Mouse (Mus musculus) neural tube, embryonic 13.5 days (tissue): ENCODE measurements around the gene Eef1akmt1. TPM values are rescaled to one million over a fixed set of nuclear protein-coding genes. Genes with fewer than 3 reads are reported as not detected.

ENCODE experiments used
- ATAC-seq: fragments of 200-750 bp; cut with Nextera tagmentation; 2 replicates; pipeline ENCODE4 v1.8.0; 2017; ENCODE audit warnings: low read depth, mild to moderate bottlenecking, moderate TSS enrichment, moderate library complexity
- H3K27ac ChIP-seq: fragments of 300-500 bp; sonication (generic); replicated peaks from 2 replicates; pipeline ENCODE4 v1.5.1; 2015; ENCODE audit warnings: moderate library complexity, mild to moderate bottlenecking, inconsistent platforms
- H3K27me3 ChIP-seq: fragments of 300-500 bp; sonication (generic); 2 replicates; pipeline ENCODE4 v1.6.1; 2015; ENCODE audit warnings: mild to moderate bottlenecking, inconsistent platforms
- H3K36me3 ChIP-seq: fragments of 300-500 bp; sonication (generic); 2 replicates; pipeline ENCODE4 v1.6.1; 2015; ENCODE audit warnings: mild to moderate bottlenecking, inconsistent platforms
- H3K4me1 ChIP-seq: fragments of 300-500 bp; sonication (generic); replicated peaks from 2 replicates; pipeline ENCODE4 v1.6.1; 2015; ENCODE audit warnings: inconsistent platforms
- H3K4me2 ChIP-seq: fragments of 300-500 bp; sonication (generic); 2 replicates; pipeline ENCODE4 v1.6.1; 2015; ENCODE audit warnings: inconsistent platforms, mild to moderate bottlenecking, moderate library complexity
- H3K4me3 ChIP-seq: fragments of 300-500 bp; sonication (generic); 2 replicates; pipeline ENCODE4 v1.5.1; 2015; ENCODE audit warnings: mild to moderate bottlenecking, inconsistent platforms
- H3K9ac ChIP-seq: fragments of 300-500 bp; sonication (generic); 2 replicates; pipeline ENCODE4 v1.6.1; 2015; ENCODE audit warnings: moderate library complexity, mild to moderate bottlenecking, inconsistent platforms
- H3K9me3 ChIP-seq: fragments of 300-500 bp; sonication (generic); 2 replicates; pipeline ENCODE4 v1.6.1; 2016; ENCODE audit warnings: inconsistent platforms
- WGBS: fragments of 180-500 bp; shearing (Covaris S2); methylation state at CpG from one replicate; pipeline ENCODE4 v1.1.7; 2015; 5-methylcytosine and 5-hydroxymethylcytosine counted together
- polyA plus RNA-seq: library from polyadenylated mRNA; unstranded; fragments of >200 nt; fragmentation: Nextera tagmentation; extraction: Ambion mirVana; gene quantifications from 2 replicates; pipeline ENCODE4 v1.2.1, GENCODE M21; 2015

The Eef1akmt1 gene
- polyA plus RNA-seq, 1 experiment from 2014 or later = 108 TPM

DNA sequence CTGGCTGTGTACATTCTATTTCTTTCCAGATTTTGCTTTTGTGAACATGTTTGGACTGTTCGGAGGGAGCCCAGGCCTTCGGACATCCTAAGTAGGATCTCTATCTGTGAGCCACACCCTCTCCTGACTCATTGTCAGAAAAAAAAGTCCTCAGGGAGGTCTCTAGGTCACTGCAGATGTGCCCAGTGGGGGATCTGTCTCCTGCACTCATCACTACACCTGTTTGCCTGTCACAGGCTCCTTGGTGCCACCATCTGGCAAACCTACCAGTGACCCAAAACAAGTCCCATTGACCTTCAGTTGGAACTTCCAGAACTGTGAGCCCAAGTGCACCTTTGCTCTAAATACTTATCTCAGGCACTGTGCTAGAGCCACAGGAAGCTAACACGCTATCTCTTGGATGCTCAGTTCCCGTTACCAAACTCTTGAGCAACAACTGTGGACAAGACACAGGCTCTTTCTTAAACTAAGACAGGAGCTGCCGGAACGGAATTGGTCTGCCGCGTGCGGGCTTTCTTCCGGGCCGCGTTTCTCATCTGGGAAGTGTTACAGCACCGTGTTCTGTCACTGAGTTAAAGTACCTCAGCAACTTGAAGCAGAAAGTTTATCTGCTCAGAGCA, 27.9 kb downstream of the Eef1akmt1 start:
- Histone ChIP-seq H3K4me2 (no peak overlapping the region), H3K4me3 (no peak overlapping the region), H3K27me3 (no peaks in the 10 kb centered on the region), H3K36me3 (peaks cover 10% of the 10 kb centered on the region), H3K9me3 (no peaks in the 10 kb centered on the region), H3K4me1 (no peaks in the 10 kb centered on the region), H3K9ac (no peak overlapping the region), H3K27ac (no peak overlapping the region)
- ATAC-seq = no peak
- WGBS = 94% methylated on average over 13 of the region's 13 CpGs

DNA sequence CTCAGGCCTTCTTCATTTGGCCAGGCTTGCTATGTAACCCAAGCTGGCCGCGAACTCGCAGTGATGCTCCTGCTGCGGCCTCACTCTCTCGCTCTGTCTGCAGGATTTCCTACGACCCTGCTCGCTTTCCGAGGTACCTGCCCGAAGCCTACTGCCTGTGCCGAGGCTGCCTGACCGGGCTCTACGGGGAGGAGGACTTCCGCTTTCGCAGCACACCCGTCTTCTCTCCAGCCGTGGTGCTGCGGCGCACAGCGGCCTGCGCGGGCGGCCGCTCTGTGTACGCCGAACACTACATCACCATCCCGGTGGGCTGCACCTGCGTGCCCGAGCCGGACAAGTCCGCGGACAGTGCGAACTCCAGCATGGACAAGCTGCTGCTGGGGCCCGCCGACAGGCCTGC, 29.2 kb downstream of the Eef1akmt1 start:
- no peak overlapping the region for H3K9ac ChIP-seq
- H3K4me1 ChIP-seq = peaks cover 8% of the 10 kb centered on the region
- no peak overlapping the region for H3K4me3 ChIP-seq
- no peaks in the 10 kb centered on the region for H3K9me3 ChIP-seq
- peaks cover 10% of the 10 kb centered on the region for H3K36me3 ChIP-seq
- no peak for ATAC-seq
- H3K27me3 ChIP-seq = no peaks in the 10 kb centered on the region
- H3K4me2 ChIP-seq = no peak overlapping the region
- WGBS = 64% methylated on average over 34 of the region's 34 CpGs
- no peak overlapping the region for H3K27ac ChIP-seq

DNA sequence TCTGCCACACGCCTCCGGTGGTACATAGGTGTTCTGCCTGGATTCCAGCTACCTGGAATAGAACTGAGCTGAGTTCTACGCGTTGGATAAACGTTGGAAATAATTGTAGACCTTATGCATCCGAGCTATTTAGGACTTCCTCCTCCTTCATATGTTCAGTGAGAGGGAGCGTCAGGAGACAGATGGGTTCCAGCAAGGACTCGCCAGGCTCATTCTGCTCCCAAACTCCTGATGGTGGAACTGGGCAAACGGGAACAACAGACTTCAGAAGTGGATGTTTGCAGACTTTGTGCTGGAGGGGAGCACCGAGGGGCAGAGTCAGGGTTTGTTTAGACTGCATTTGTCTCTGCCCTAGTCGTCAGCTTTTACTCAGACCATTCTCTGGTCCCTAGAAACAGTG, 30.7 kb downstream of the Eef1akmt1 start:
- WGBS = 85% methylated on average over 11 of the region's 11 CpGs
- peaks cover 16% of the 10 kb centered on the region for H3K4me1 ChIP-seq
- ATAC-seq = no peak
- no peak overlapping the region for H3K9ac ChIP-seq
- no peaks in the 10 kb centered on the region for H3K9me3 ChIP-seq
- H3K4me3 ChIP-seq = no peak overlapping the region
- H3K4me2 ChIP-seq = no peak overlapping the region
- no peak overlapping the region for H3K27ac ChIP-seq
- peaks cover 10% of the 10 kb centered on the region for H3K36me3 ChIP-seq
- H3K27me3 ChIP-seq = no peaks in the 10 kb centered on the region

DNA sequence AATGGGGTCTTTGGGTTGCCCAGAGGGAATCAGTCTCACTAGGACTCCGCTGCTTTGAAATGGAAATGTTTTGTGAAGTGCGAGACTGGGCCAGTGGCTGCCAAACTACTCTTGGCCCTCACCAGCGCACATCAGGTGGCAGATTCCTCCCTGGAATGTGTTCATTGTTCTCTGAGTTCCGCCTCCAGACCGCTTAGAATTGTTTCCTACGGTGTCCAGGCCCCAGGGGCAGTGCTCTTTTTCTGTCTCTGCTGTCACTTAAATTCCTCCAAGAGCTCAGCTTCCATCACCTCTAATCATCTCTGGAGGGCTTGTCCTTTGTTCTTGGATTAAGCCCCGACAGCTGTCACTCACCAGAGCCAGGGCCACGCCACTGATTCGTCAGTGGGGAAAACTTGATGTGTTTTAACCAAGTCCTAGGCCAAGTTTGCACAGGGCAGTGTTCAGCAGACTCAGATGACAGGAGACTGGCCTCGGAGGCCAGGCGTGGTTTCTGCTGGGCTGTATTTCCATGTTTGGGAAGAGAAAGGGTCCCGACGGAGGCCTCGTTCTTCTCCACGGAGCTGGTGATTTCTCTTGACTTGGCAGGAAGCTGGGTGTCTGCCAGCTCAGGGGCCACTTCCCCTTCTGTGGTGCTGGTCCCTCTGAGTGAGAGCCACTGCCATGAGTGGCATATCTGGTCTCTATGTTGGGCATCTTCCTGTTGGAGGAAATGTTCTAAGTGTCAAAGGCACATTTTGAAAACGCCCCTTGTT, 34.0 kb downstream of the Eef1akmt1 start:
- Histone ChIP-seq H3K27ac (0 out of 2 replicates have a peak overlapping the region, but pooled peaks have one; percentile 24), H3K27me3 (peaks cover 9% of the 10 kb centered on the region; the same call in 1 of the 2 replicates), H3K4me2 (0 out of 2 replicates have a peak overlapping the region, but pooled peaks have one; percentile 1), H3K4me3 (no peak overlapping the region), H3K36me3 (peaks cover 4% of the 10 kb centered on the region), H3K9me3 (no peaks in the 10 kb centered on the region), H3K4me1 (peaks cover 36% of the 10 kb centered on the region), H3K9ac (no peak overlapping the region; the same call in 1 of the 2 replicates)
- ATAC-seq = no peak
- 10% methylated on average over 16 of the region's 16 CpGs for WGBS

DNA sequence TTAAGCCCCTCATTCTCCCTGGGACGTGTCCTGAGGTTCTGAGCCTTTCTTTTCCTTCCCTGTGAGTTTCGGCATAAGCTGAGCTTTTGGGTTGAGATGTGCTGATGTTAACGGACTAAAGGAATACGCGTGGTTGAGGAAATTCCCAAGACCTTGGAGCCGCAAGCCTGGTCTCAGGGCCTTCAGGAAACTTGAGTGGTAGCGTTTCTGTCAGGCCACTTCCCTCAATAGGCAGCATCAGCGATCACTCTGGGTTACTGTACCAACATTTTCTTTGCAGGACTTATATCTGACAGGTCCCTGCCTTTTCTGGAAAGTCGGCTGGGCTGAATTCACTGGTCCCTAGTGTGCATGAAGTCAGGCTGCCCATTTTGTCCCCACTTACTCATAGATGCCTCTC, 34.6 kb downstream of the Eef1akmt1 start:
- Histone ChIP-seq H3K4me3 (no peak overlapping the region), H3K4me2 (no peak overlapping the region), H3K9ac (no peak overlapping the region), H3K9me3 (no peaks in the 10 kb centered on the region), H3K27me3 (peaks cover 9% of the 10 kb centered on the region; the same call in 1 of the 2 replicates), H3K27ac (no peak overlapping the region), H3K36me3 (no peaks in the 10 kb centered on the region), H3K4me1 (peaks cover 36% of the 10 kb centered on the region)
- no peak for ATAC-seq
- 52% methylated on average over 9 of the region's 9 CpGs for WGBS

DNA sequence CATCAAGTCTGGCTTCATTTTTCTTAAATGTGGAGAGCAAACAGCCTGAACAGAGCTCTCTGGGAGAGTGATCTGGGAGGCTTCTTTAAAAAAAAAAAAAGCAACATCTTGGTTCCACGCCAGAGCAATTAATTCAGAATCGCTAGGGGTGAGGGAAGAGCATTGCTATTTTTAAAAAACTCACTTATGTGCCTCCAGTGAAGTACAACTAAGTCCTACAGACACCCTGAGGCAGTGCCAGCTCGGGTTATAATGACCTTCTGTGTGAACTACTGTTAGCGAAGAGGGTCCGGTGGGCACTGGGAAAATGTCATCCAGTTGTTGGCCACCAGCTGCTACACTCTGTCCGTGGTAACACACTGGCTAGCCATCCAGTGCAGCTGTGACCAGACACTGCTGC, 35.8 kb downstream of the Eef1akmt1 start:
- Histone ChIP-seq H3K9me3 (no peaks in the 10 kb centered on the region), H3K4me1 (peaks cover 36% of the 10 kb centered on the region), H3K9ac (no peak overlapping the region), H3K4me2 (no peak overlapping the region), H3K27ac (0 out of 2 replicates have a peak overlapping the region, but pooled peaks have one; percentile 63), H3K4me3 (no peak overlapping the region), H3K36me3 (no peaks in the 10 kb centered on the region), H3K27me3 (peaks cover 9% of the 10 kb centered on the region; the same call in 1 of the 2 replicates)
- no peak for ATAC-seq
- 47% methylated on average over 6 of the region's 6 CpGs for WGBS

DNA sequence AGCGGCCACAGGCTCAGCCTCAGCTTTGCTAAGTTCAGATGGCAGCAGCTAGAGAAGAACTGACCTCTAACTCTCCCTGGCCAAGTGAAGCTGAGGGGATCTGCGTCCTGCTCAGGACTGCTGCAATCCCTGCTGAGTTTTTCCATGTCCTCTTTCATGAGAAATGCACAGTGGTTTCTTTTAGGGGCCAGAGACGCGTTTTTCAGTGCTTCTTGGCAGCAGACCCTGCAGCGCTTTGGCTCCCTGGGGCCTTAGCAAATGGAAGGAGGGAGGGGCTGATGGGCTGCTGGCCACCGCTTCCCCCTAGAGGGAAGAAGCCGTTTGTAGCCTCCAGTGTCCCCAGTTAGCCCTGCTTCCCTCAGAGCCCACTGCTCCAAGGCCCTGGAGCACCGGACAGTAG, 36.5 kb downstream of the Eef1akmt1 start:
- WGBS = 6% methylated on average over 8 of the region's 8 CpGs
- Histone ChIP-seq H3K9me3 (no peaks in the 10 kb centered on the region), H3K9ac (0 out of 2 replicates have a peak overlapping the region, but pooled peaks have one; percentile 23), H3K4me1 (peaks cover 36% of the 10 kb centered on the region), H3K27ac (peak overlapping the region; percentile 63), H3K27me3 (peaks cover 9% of the 10 kb centered on the region; the same call in 1 of the 2 replicates), H3K4me3 (no peak overlapping the region), H3K36me3 (no peaks in the 10 kb centered on the region), H3K4me2 (peak overlapping the region; percentile 33)
- ATAC-seq = peak; percentile 36; the same call in 1 of the 2 replicates

DNA sequence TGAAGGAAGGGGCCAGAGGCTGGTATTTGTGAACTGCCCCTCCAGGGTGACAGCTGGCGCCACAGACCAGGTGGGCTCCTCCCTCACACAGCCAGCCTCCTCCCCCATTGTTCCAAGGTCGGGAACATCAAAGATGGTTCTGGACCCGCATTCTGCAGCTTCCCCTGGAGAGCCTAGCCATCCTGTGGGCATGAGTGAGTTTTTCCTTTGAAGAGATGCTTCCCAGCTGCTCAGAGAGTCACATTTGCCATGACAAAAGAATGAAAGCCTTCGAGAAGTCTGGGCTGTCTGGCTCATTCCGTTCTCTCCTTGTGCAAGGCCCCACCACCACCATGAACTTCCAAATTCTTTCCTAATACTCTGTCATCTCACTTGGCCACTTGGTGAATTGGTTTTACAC, 37.1 kb downstream of the Eef1akmt1 start:
- H3K36me3 ChIP-seq = no peaks in the 10 kb centered on the region
- H3K27ac ChIP-seq = peak overlapping the region; percentile 63
- H3K4me1 ChIP-seq = peaks cover 43% of the 10 kb centered on the region
- no peak overlapping the region for H3K4me3 ChIP-seq
- no peak overlapping the region for H3K9ac ChIP-seq
- WGBS = 8% methylated on average over 5 of the region's 5 CpGs
- H3K9me3 ChIP-seq = no peaks in the 10 kb centered on the region
- peaks cover 9% of the 10 kb centered on the region; the same call in 1 of the 2 replicates for H3K27me3 ChIP-seq
- ATAC-seq = no peak
- peak overlapping the region; percentile 33 for H3K4me2 ChIP-seq

DNA sequence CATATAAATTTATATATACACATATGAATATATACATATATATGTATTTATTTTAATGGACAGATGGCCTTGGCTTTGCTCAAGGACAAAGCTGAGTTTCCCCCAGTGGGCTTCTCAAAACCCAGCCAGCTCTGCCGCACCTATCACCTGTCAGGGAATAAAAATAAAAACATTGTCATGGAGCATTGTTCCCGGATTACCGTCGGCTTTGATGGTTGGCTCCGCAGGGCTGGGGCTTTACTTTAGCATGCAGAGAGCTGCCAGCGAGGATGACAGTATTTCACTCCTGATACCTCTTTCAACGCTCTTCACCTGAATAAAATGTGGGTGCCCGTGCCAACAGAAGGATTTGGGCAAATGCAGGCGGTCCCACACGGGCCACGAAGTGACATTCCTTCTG, 37.6 kb downstream of the Eef1akmt1 start:
- no peak overlapping the region for H3K4me2 ChIP-seq
- peaks cover 44% of the 10 kb centered on the region for H3K4me1 ChIP-seq
- peaks cover 9% of the 10 kb centered on the region; the same call in 1 of the 2 replicates for H3K27me3 ChIP-seq
- H3K4me3 ChIP-seq = no peak overlapping the region
- no peak overlapping the region for H3K27ac ChIP-seq
- H3K36me3 ChIP-seq = no peaks in the 10 kb centered on the region
- no peak overlapping the region for H3K9ac ChIP-seq
- H3K9me3 ChIP-seq = no peaks in the 10 kb centered on the region
- WGBS = 12% methylated on average over 11 of the region's 11 CpGs
- no peak for ATAC-seq

DNA sequence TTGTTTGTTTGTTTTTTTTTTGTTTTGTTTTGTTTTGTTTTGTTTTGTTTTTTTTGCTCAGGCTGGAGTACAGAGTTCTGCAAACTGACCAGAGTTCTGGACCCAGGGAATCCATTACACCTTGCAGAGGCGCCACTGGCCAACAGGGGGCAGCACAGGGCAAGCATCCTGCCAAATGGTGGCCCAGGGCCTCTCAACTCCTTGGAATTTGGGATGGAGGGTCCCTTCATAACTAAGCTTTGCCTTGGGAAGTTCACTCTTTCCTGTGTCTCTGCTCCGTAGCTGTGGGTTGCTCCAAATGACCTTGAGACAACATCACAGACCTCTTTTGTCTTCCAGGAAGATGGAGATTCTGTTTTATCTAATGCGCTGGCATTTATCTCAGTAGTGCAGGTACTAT, 38.2 kb downstream of the Eef1akmt1 start:
- 39% methylated on average over 3 of the region's 3 CpGs for WGBS
- Histone ChIP-seq H3K36me3 (no peaks in the 10 kb centered on the region), H3K27ac (no peak overlapping the region), H3K4me1 (peaks cover 44% of the 10 kb centered on the region), H3K27me3 (peaks cover 9% of the 10 kb centered on the region; the same call in 1 of the 2 replicates), H3K9ac (no peak overlapping the region), H3K4me2 (no peak overlapping the region), H3K4me3 (no peak overlapping the region), H3K9me3 (no peaks in the 10 kb centered on the region)
- ATAC-seq = no peak

DNA sequence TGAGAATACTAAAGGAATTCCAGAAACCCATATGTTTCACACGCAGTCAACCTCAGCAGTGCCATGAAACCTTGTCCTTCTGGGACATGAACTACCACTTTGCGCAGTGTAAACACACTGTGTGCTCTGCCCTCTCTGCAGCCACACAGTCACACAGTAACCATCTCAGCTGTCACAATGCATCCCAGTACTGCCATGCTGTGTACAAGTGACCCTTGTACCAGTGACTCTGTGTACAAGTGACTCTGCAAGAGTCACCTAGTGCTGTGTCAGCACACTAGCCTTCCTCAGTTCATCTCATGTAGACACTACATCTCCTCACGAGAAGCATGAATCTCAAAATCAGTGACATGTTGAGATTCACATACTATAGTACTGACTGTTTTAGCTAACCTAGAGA, 38.8 kb downstream of the Eef1akmt1 start:
- Histone ChIP-seq H3K4me2 (no peak overlapping the region), H3K27ac (no peak overlapping the region), H3K27me3 (peaks cover 9% of the 10 kb centered on the region; the same call in 1 of the 2 replicates)

DNA sequence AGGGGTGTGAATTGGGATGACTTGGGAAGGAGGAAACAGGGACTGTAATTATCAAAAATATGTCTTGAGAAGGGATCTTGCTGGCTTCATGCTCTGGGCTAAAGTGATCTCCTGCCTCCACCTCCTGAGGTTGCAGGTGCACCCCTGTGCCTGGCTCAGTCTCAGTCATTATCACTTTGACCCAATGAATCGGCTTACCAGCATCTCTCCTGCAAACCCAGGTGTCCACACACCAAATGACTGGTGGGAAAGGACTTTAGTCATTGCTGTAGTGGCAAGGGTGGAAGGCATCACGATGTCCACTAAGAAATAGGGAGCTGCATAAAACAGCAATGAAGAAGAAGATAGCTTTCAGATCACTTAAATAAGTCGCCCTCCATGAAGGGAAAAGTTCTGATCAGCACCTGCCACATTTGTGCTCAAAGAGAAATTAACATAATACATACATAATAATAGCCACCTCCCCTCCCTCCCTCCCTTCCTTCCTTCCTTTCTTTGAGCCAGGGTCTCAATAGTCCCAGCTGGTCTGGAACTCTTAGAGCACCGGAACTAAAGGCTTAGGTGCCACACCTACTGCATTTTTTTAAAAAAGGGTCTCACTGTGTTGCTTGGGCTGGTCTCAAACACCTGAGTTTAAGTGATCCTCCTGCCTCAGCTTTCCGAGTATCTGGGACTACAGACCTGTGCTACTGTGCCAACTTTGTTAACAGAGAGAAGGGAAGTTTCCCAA, 41.5 kb downstream of the Eef1akmt1 start:
- WGBS = 63% methylated on average over 5 of the region's 5 CpGs
- Histone ChIP-seq H3K27ac (no peak overlapping the region; the same call in 1 of the 2 replicates), H3K9ac (no peak overlapping the region), H3K4me1 (peaks cover 28% of the 10 kb centered on the region), H3K4me2 (no peak overlapping the region), H3K36me3 (no peaks in the 10 kb centered on the region), H3K27me3 (peaks cover 21% of the 10 kb centered on the region; the same call in 1 of the 2 replicates), H3K4me3 (no peak overlapping the region), H3K9me3 (no peaks in the 10 kb centered on the region)
- ATAC-seq = no peak

More for the DNA sequence above, 38.8 kb downstream of the Eef1akmt1 start:
- Histone ChIP-seq H3K9ac (no peak overlapping the region), H3K36me3 (no peaks in the 10 kb centered on the region), H3K4me3 (no peak overlapping the region), H3K4me1 (peaks cover 39% of the 10 kb centered on the region), H3K9me3 (no peaks in the 10 kb centered on the region)
- ATAC-seq = no peak
- WGBS = 93% methylated on average over 3 of the region's 3 CpGs
